Mouse (Mus musculus) embryo, embryonic 10.5 days (tissue): ENCODE measurements around the gene Pknox2.
A peak's percentile ranks its signal among the peaks of the same experiment; 100 is the strongest.

Experiments
- DNase-seq: peaks from one replicate; pipeline ENCODE4 v3.0.0-alpha.2; 2015; ENCODE audit warnings: low spot score

Pknox2 gene

GRCm38 (mm10) chr9:36883569-36883968, 263.6 kb downstream of the Pknox2 start:
- no peak for DNase-seq

- DNase-seq: no peak
Observed at GRCm38 (mm10) chr9:36882034-36882745, 265.0 kb downstream of the Pknox2 start.

GRCm38 (mm10) chr9:36881615-36882014, 265.6 kb downstream of the Pknox2 start:
- DNase-seq: no peak

GRCm38 (mm10) chr9:36876787-36877186, 270.4 kb downstream of the Pknox2 start:
- DNase-seq: no peak

- DNase-seq: no peak
Observed at GRCm38 (mm10) chr9:36876313-36876712, 270.9 kb downstream of the Pknox2 start.

- DNase-seq: no peak
Observed at GRCm38 (mm10) chr9:36873796-36874195, 273.4 kb downstream of the Pknox2 start.

GRCm38 (mm10) chr9:36870263-36870662, 276.9 kb downstream of the Pknox2 start:
- no peak for DNase-seq

GRCm38 (mm10) chr9:36868662-36869061, 278.5 kb downstream of the Pknox2 start:
- DNase-seq: no peak

GRCm38 (mm10) chr9:36864862-36865813, 282.1 kb downstream of the Pknox2 start:
- DNase-seq: peak; percentile 28

GRCm38 (mm10) chr9:36863694-36864093, 283.5 kb downstream of the Pknox2 start:
- no peak for DNase-seq

- no peak for DNase-seq
Observed at GRCm38 (mm10) chr9:36862576-36862975, 284.6 kb downstream of the Pknox2 start.

GRCm38 (mm10) chr9:36858677-36859076, 288.5 kb downstream of the Pknox2 start:
- DNase-seq: peak; percentile 21

- DNase-seq: peak; percentile 40
Observed at GRCm38 (mm10) chr9:36857476-36858117, 289.6 kb downstream of the Pknox2 start.

GRCm38 (mm10) chr9:36856351-36856750, 290.9 kb downstream of the Pknox2 start:
- no peak for DNase-seq

- no peak for DNase-seq
Observed at GRCm38 (mm10) chr9:36852175-36852574, 295.0 kb downstream of the Pknox2 start.

GRCm38 (mm10) chr9:36850091-36850490, 297.1 kb downstream of the Pknox2 start:
- DNase-seq: no peak

- no peak for DNase-seq
Observed at GRCm38 (mm10) chr9:36848661-36849060, 298.5 kb downstream of the Pknox2 start.

- no peak for DNase-seq
Observed at GRCm38 (mm10) chr9:36846346-36846745, 300.9 kb downstream of the Pknox2 start.
